Mouse (Mus musculus) heart, postnatal 4 days (tissue): ENCODE results near the gene Abtb1. TPM values are rescaled to one million over a fixed set of nuclear protein-coding genes. Genes with fewer than 3 reads are reported as not detected.

Experiments used
- DNase-seq: peaks from one replicate; pipeline ENCODE4 v3.0.0; 2021
- total RNA-seq, 2 experiments: library from RNA; stranded (reverse); gene quantifications; 2 replicates each; pipeline ENCODE4 v1.2.3; 2021

Gene Abtb1
- total RNA-seq, 2 experiments from 2014 or later, result 14.8 to 19.6 TPM

GRCm38 (mm10) chr6:88828206-88829009 is 13.4 kb downstream of the Abtb1 start:
- no peak for DNase-seq

GRCm38 (mm10) chr6:88827395-88828205 is 14.2 kb downstream of the Abtb1 start:
- DNase-seq, result no peak

- DNase-seq, result no peak
These were observed 14.8 kb downstream of the Abtb1 start for GRCm38 (mm10) chr6:88826965-88827364.

- DNase-seq, result peak; percentile 87
These were observed 15.2 kb downstream of the Abtb1 start for GRCm38 (mm10) chr6:88826545-88826944.

GRCm38 (mm10) chr6:88826088-88826487 is 15.7 kb downstream of the Abtb1 start:
- DNase-seq, result no peak

GRCm38 (mm10) chr6:88824183-88824582 is 17.6 kb downstream of the Abtb1 start:
- no peak for DNase-seq

GRCm38 (mm10) chr6:88821901-88822300 is 19.9 kb downstream of the Abtb1 start:
- peak; percentile 85 for DNase-seq

- no peak for DNase-seq
These were observed 20.5 kb downstream of the Abtb1 start for GRCm38 (mm10) chr6:88821294-88821693.

- no peak for DNase-seq
These were observed 20.9 kb downstream of the Abtb1 start for GRCm38 (mm10) chr6:88820853-88821252.

GRCm38 (mm10) chr6:88816913-88817312 is 24.9 kb downstream of the Abtb1 start:
- no peak for DNase-seq

- DNase-seq, result no peak
These were observed 26.3 kb downstream of the Abtb1 start for GRCm38 (mm10) chr6:88815489-88815888.

GRCm38 (mm10) chr6:88815036-88815435 is 26.7 kb downstream of the Abtb1 start:
- no peak for DNase-seq

GRCm38 (mm10) chr6:88813832-88814231 is 28.0 kb downstream of the Abtb1 start:
- DNase-seq, result no peak

GRCm38 (mm10) chr6:88812886-88813285 is 28.9 kb downstream of the Abtb1 start:
- peak; percentile 58 for DNase-seq

- no peak for DNase-seq
These were observed 29.8 kb downstream of the Abtb1 start for GRCm38 (mm10) chr6:88811880-88812400.

GRCm38 (mm10) chr6:88811396-88811795 is 30.4 kb downstream of the Abtb1 start:
- no peak for DNase-seq

- no peak for DNase-seq
These were observed 31.5 kb downstream of the Abtb1 start for GRCm38 (mm10) chr6:88810291-88810690.

- DNase-seq, result no peak
These were observed 32.4 kb downstream of the Abtb1 start for GRCm38 (mm10) chr6:88809091-88810037.

- no peak for DNase-seq
These were observed 36.7 kb downstream of the Abtb1 start for GRCm38 (mm10) chr6:88804966-88805577.

- DNase-seq, result peak; percentile 32
These were observed 37.7 kb downstream of the Abtb1 start for GRCm38 (mm10) chr6:88803957-88804695.

GRCm38 (mm10) chr6:88803051-88803450 is 38.7 kb downstream of the Abtb1 start:
- no peak for DNase-seq
